Mouse (Mus musculus) cerebellum, postnatal 4 days (tissue): ENCODE data around the gene Bbs12.
A peak's percentile ranks its signal among the peaks of the same experiment; 100 is the strongest.

Experiments used
- DNase-seq, 2 experiments: peaks; one replicate each; pipeline ENCODE4 v3.0.0; 2022; ENCODE audit warnings: low spot score in 2 of 2, mixed read lengths in 1 of 2

Gene Bbs12

GRCm38 (mm10) chr3:37325317-37326112 lies 13.2 kb downstream of the Bbs12 start:
- DNase-seq: no peak

- no peak for DNase-seq
Measured at GRCm38 (mm10) chr3:37326627-37327026, 14.3 kb downstream of the Bbs12 start.

GRCm38 (mm10) chr3:37328489-37328888 lies 16.1 kb downstream of the Bbs12 start:
- no peak for DNase-seq

- no peak for DNase-seq
Measured at GRCm38 (mm10) chr3:37329963-37330362, 17.6 kb downstream of the Bbs12 start.

- DNase-seq: no peak
Measured at GRCm38 (mm10) chr3:37331999-37332449, 19.7 kb downstream of the Bbs12 start.

GRCm38 (mm10) chr3:37334053-37334452 lies 21.7 kb downstream of the Bbs12 start:
- DNase-seq: no peak

- DNase-seq: no peak
Measured at GRCm38 (mm10) chr3:37341110-37341509, 28.8 kb downstream of the Bbs12 start.

GRCm38 (mm10) chr3:37342811-37343210 lies 30.5 kb downstream of the Bbs12 start:
- no peak for DNase-seq

- DNase-seq: no peak
Measured at GRCm38 (mm10) chr3:37347671-37348070, 35.3 kb downstream of the Bbs12 start.

- DNase-seq: peak in 1 of 2 experiments; percentile 12
Measured at GRCm38 (mm10) chr3:37348221-37349165, 36.1 kb downstream of the Bbs12 start, which contains the start of gene Fgf2. Fgf2 (plus strand) TSS chr3:37348346.

GRCm38 (mm10) chr3:37349166-37349548 lies 36.8 kb downstream of the Bbs12 start:
- DNase-seq: no peak

GRCm38 (mm10) chr3:37350386-37350785 lies 38.0 kb downstream of the Bbs12 start:
- no peak for DNase-seq

- DNase-seq: no peak
Measured at GRCm38 (mm10) chr3:37353951-37354481, 41.7 kb downstream of the Bbs12 start.

GRCm38 (mm10) chr3:37354737-37355136 lies 42.4 kb downstream of the Bbs12 start:
- DNase-seq: no peak

GRCm38 (mm10) chr3:37360729-37361128 lies 48.4 kb downstream of the Bbs12 start:
- no peak for DNase-seq

- DNase-seq: no peak
Measured at GRCm38 (mm10) chr3:37365144-37365543, 52.8 kb downstream of the Bbs12 start.

- no peak for DNase-seq
Measured at GRCm38 (mm10) chr3:37365976-37366375, 53.6 kb downstream of the Bbs12 start.

- DNase-seq: no peak
Measured at GRCm38 (mm10) chr3:37366381-37367053, 54.2 kb downstream of the Bbs12 start.

- DNase-seq: no peak
Measured at GRCm38 (mm10) chr3:37370407-37370806, 58.1 kb downstream of the Bbs12 start.
